Mouse (Mus musculus) kidney, adult 2 months (tissue): ENCODE measurements around the gene Tead1.

ENCODE experiments used
- CTCF ChIP-seq: fragments of 200-500 bp; conservative IDR thresholded peaks from 2 replicates; pipeline ENCODE4 v1.5.1; 2011; ENCODE audit warnings: low read depth, mild to moderate bottlenecking, control low read depth, low read length, moderate library complexity, mixed read lengths; ENCODE audit not compliant: insufficient read depth, insufficient read length
- POLR2A ChIP-seq: fragments of 200-500 bp; IDR thresholded peaks from one replicate; pipeline ENCODE4 v1.6.1; 2011; ENCODE audit warnings: low read depth, low read length, control low read depth

DNA sequence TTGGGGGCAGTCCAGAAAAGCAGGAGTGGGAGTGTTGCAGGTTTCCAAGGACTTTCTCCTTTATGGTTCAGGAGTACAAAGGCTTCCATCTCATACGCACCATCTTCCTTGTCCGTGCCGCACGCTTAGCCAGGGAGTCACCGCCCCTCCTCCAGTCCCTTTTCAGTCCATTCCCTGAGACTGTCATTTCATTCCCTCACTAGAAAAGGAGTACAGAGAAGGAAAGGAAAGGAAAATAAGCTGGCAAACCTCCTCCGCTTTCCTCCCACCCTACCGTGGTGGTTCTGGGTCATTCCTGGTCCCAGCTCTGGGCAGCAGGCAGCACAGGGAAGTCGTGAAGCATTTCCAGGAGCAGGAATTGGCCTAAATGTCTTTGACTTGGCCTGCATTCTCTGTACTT, 52.5 kb downstream of the Tead1 start:
- TF ChIP-seq CTCF (no peak), POLR2A (no peak)
